Mouse (Mus musculus): ENCODE results near the gene Sertad4. TPM values are rescaled to one million over a fixed set of nuclear protein-coding genes. Genes with fewer than 3 reads are reported as not detected.

Gene Sertad4
- polyA plus RNA-seq, 1 experiment from 2014 or later: 9.4 TPM

DNA sequence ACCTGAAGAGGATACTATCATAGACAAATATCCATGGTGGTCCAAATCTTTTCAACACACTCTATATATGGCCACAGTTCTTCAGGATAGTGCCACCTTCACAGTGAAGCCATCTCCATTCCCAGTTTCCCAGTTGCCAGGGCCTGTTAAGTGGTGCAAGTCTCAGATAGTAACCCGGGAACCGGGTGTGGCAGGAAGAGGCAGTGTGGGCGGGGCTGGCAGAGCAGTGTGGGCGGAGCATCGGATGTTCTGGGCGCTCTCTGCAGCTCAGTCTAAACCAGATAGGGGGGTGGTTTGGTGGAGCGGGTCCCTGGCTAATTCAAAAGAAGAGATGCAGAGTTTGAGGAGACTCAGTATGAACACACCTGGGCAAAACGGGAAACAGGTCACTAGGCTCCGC, 29.8 kb downstream of the Sertad4 start:
- WGBS: 29% methylated on average over 9 of the region's 9 CpGs
- Histone ChIP-seq H3K27me3 (ENCODE audit: control insufficient read depth, insufficient read depth, low read depth, low read length) (no peaks in the 10 kb centered on the region), H3K27ac (ENCODE audit: low read length) (no peak overlapping the region), H3K4me2 (ENCODE audit: low read depth, low read length) (no peak overlapping the region), H3K9me3 (ENCODE audit: control insufficient read depth, low read length) (no peaks in the 10 kb centered on the region), H3K4me3 (ENCODE audit: low read length) (no peak overlapping the region), H3K9ac (ENCODE audit: low read length) (no peak overlapping the region), H3K36me3 (ENCODE audit: control insufficient read depth, insufficient read depth, low read length) (no peaks in the 10 kb centered on the region), H3K4me1 (replicated peaks; ENCODE audit: control insufficient read depth, insufficient read depth, low read length) (peaks cover 23% of the 10 kb centered on the region)
- no peak for ATAC-seq (ENCODE audit: low read depth)

DNA sequence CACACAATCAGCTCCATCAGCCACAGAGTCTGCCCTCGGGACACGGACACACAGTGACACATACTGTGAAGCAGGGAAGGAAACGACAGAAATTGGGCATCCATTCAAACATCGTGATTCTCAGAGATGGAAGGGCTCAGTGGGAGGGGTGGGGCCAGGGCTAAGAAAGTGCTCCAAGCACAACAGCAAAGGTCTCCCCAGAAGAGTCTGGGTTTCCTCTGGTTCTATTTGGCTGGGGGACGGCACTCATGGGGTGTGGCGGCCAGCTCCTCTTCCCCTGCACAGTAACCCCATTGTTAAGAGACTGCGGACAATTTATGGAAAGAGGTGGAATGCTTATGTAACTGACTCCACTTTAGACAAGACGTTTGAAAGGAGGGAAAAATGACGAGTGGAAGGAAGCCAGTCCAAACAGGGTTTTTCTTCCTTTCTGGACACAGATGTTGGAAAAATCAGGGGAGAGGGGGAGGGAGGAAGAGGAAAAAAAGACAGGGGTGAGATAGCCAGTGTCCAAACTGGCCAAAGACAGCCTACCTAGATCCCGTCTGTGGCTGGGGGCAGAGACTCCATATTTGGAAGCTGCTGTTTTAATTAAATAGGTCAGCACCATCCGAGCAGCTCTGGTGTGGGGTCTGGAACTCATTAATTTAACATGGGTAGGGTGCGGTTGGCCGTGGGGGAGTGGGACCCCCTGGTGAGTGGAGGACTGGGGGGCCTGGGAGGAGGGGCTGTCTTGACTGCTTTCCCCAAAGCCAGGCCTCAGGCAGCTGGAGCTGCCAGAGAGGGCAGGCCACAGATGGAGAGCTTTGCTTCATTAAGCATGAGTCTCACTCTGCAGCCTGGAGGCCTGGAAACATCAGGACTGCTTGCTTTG, 32.7 kb downstream of the Sertad4 start:
- Histone ChIP-seq H3K4me3 (ENCODE audit: low read length) (no peak overlapping the region), H3K9ac (ENCODE audit: low read length) (peak overlapping the region; percentile 49), H3K27ac (ENCODE audit: low read length) (peak overlapping the region; percentile 91), H3K9me3 (ENCODE audit: control insufficient read depth, low read length) (no peaks in the 10 kb centered on the region), H3K4me1 (replicated peaks; ENCODE audit: control insufficient read depth, insufficient read depth, low read length) (peaks cover 21% of the 10 kb centered on the region), H3K27me3 (ENCODE audit: control insufficient read depth, insufficient read depth, low read depth, low read length) (no peaks in the 10 kb centered on the region), H3K36me3 (ENCODE audit: control insufficient read depth, insufficient read depth, low read length) (no peaks in the 10 kb centered on the region), H3K4me2 (ENCODE audit: low read depth, low read length) (peak overlapping the region; percentile 27)
- 9% methylated on average over 13 of the region's 13 CpGs for WGBS
- peak; percentile 86 for ATAC-seq (ENCODE audit: low read depth)

DNA sequence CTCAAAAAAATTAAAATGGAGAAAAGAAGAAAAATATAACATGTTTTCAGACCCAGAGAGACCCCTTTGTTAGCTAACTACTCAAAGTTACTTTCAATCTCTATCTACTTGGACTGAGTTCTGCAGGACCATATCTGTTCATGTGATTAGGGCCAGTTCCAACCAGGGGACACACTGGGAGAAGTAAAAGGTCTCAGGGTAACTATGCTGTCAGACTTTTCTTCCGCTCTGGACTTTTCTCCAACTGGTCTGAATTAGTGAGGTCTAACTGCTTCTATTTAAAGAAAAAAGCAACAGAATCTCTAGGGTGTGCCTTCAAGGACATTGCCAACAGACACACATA, 33.3 kb downstream of the Sertad4 start:
- H3K27ac ChIP-seq (ENCODE audit: low read length): peak overlapping the region; percentile 91
- no peaks in the 10 kb centered on the region for H3K27me3 ChIP-seq (ENCODE audit: control insufficient read depth, insufficient read depth, low read depth, low read length)
- peak overlapping the region; percentile 27 for H3K4me2 ChIP-seq (ENCODE audit: low read depth, low read length)
- peak overlapping the region; percentile 39; the same call in 1 of the 2 replicates for H3K9ac ChIP-seq (ENCODE audit: low read length)
- H3K9me3 ChIP-seq (ENCODE audit: control insufficient read depth, low read length): no peaks in the 10 kb centered on the region
- H3K4me3 ChIP-seq (ENCODE audit: low read length): no peak overlapping the region
- no peak for ATAC-seq (ENCODE audit: low read depth)
- peaks cover 21% of the 10 kb centered on the region for H3K4me1 ChIP-seq (replicated peaks; ENCODE audit: control insufficient read depth, insufficient read depth, low read length)
- no peaks in the 10 kb centered on the region for H3K36me3 ChIP-seq (ENCODE audit: control insufficient read depth, insufficient read depth, low read length)
- WGBS: 42% methylated on average over 1 of the region's 1 CpGs

DNA sequence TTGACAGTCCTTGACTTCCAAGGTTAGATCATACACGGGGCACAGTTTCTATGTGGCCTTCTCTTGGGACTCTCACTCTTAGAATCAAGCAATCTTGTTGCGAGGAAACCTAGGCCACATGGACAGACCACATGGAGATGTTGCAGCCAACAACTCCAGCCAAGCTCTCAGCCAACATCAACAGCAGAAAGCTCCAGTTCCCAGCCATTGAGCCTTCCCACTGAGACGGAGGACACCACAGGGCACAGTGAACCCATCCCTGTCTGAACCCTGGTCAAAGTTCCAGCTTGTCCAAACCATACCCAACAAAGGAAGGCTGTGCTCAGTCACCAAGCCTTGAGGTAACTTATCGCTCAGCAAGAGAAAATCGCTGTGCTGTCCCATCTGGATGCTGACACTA, 37.2 kb downstream of the Sertad4 start:
- Histone ChIP-seq H3K4me1 (replicated peaks; ENCODE audit: control insufficient read depth, insufficient read depth, low read length) (peaks cover 12% of the 10 kb centered on the region), H3K9me3 (ENCODE audit: control insufficient read depth, low read length) (no peaks in the 10 kb centered on the region), H3K36me3 (ENCODE audit: control insufficient read depth, insufficient read depth, low read length) (no peaks in the 10 kb centered on the region), H3K4me3 (ENCODE audit: low read length) (no peak overlapping the region), H3K9ac (ENCODE audit: low read length) (no peak overlapping the region), H3K4me2 (ENCODE audit: low read depth, low read length) (no peak overlapping the region), H3K27me3 (ENCODE audit: control insufficient read depth, insufficient read depth, low read depth, low read length) (no peaks in the 10 kb centered on the region), H3K27ac (ENCODE audit: low read length) (no peak overlapping the region)
- no peak for ATAC-seq (ENCODE audit: low read depth)
- WGBS: 79% methylated on average over 5 of the region's 5 CpGs

DNA sequence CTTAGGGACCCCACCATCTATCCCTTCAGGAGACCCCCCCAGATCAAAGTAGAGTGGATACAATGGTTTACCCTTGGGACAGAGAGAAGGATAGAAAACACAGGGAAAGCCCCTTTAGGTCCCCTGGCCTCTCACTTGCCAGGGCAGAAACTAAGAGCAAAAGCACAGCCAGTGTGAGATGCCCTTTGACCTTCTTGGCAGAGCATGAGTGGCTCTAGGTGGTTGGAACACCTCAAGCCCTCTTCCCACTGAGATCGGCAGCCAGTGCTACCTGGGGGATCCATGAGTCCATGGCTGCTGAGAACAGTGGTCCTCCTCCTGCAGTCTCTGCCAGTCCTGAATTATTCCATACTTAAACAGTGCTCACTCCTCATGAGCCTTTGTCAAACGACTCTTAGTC, 39.8 kb downstream of the Sertad4 start:
- H3K9ac ChIP-seq (ENCODE audit: low read length): no peak overlapping the region
- ATAC-seq (ENCODE audit: low read depth): no peak
- no peak overlapping the region for H3K4me2 ChIP-seq (ENCODE audit: low read depth, low read length)
- H3K36me3 ChIP-seq (ENCODE audit: control insufficient read depth, insufficient read depth, low read length): no peaks in the 10 kb centered on the region
- H3K27me3 ChIP-seq (ENCODE audit: control insufficient read depth, insufficient read depth, low read depth, low read length): no peaks in the 10 kb centered on the region
- peaks cover 12% of the 10 kb centered on the region for H3K4me1 ChIP-seq (replicated peaks; ENCODE audit: control insufficient read depth, insufficient read depth, low read length)
- H3K4me3 ChIP-seq (ENCODE audit: low read length): no peak overlapping the region
- 25% methylated on average over 2 of the region's 2 CpGs for WGBS
- H3K27ac ChIP-seq (ENCODE audit: low read length): no peak overlapping the region
- no peaks in the 10 kb centered on the region for H3K9me3 ChIP-seq (ENCODE audit: control insufficient read depth, low read length)

DNA sequence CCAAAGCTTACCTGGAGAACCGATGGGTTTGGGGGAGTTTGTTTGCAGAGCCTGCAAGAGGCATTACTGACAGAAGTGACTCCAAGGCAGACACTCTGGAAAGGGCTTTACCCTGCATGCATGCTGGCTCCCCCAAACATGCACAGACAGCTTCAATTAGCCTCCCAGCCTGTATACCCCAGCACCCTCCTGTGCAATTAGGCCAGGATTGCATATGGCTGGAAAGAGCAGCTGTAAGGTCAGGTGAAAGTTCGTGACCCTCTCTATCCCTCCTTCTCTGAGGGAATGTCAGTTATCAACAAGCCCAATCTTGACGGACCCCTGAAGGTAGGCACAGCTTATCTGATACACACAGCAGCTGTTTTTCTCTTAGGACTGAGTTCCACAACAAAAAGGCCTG, 40.9 kb downstream of the Sertad4 start:
- Histone ChIP-seq H3K9me3 (ENCODE audit: control insufficient read depth, low read length) (no peaks in the 10 kb centered on the region), H3K4me2 (ENCODE audit: low read depth, low read length) (no peak overlapping the region), H3K27me3 (ENCODE audit: control insufficient read depth, insufficient read depth, low read depth, low read length) (no peaks in the 10 kb centered on the region), H3K4me1 (replicated peaks; ENCODE audit: control insufficient read depth, insufficient read depth, low read length) (peaks cover 12% of the 10 kb centered on the region), H3K9ac (ENCODE audit: low read length) (no peak overlapping the region), H3K27ac (ENCODE audit: low read length) (no peak overlapping the region), H3K36me3 (ENCODE audit: control insufficient read depth, insufficient read depth, low read length) (no peaks in the 10 kb centered on the region), H3K4me3 (ENCODE audit: low read length) (no peak overlapping the region)
- 36% methylated on average over 3 of the region's 3 CpGs for WGBS
- ATAC-seq (ENCODE audit: low read depth): no peak

DNA sequence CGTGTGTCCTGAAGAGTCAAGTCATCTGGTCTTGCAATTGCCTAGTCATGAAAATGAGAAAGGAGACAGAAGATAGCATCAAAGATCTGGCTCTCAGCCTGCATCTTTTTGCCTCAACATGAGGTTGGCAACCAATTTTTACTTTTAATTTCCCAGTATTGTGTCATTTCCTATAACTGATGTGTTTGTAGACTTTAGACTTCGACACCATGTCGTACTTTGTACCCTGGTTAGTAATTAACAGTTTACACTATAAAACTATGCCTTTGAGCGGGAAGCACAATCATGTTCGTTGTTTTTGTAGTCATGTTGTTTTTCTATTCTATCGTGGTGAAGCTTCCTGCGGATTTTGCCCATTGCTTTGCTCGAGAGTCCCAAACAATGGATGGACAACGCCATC, 42.8 kb downstream of the Sertad4 start:
- 84% methylated on average over 9 of the region's 9 CpGs for WGBS
- no peaks in the 10 kb centered on the region for H3K9me3 ChIP-seq (ENCODE audit: control insufficient read depth, low read length)
- H3K9ac ChIP-seq (ENCODE audit: low read length): no peak overlapping the region
- no peak overlapping the region for H3K4me2 ChIP-seq (ENCODE audit: low read depth, low read length)
- no peaks in the 10 kb centered on the region for H3K27me3 ChIP-seq (ENCODE audit: control insufficient read depth, insufficient read depth, low read depth, low read length)
- no peak for ATAC-seq (ENCODE audit: low read depth)
- peaks cover 12% of the 10 kb centered on the region for H3K4me1 ChIP-seq (replicated peaks; ENCODE audit: control insufficient read depth, insufficient read depth, low read length)
- no peak overlapping the region for H3K4me3 ChIP-seq (ENCODE audit: low read length)
- H3K36me3 ChIP-seq (ENCODE audit: control insufficient read depth, insufficient read depth, low read length): no peaks in the 10 kb centered on the region
- H3K27ac ChIP-seq (ENCODE audit: low read length): no peak overlapping the region

DNA sequence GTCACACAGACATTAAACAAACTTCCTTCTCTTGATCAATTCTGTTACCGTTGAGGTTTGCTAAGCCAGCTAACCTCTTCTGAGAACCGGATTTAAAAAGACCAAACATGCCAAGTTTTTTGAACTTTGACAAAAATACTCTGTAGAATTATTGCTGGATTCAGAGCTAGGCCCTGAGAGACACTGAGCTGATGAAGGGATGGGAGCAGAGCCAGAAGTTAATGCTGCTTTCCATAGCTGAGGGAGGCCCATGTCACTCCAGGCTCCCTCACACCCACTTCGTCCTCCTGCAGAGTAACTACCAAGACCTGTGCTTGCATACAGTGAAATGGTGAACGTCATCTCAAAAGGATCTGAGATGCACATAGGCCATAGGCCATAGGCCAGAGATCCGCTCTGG, 43.3 kb downstream of the Sertad4 start:
- Histone ChIP-seq H3K4me3 (ENCODE audit: low read length) (no peak overlapping the region), H3K27ac (ENCODE audit: low read length) (peak overlapping the region; percentile 31; the same call in 1 of the 2 replicates), H3K4me2 (ENCODE audit: low read depth, low read length) (no peak overlapping the region), H3K27me3 (ENCODE audit: control insufficient read depth, insufficient read depth, low read depth, low read length) (no peaks in the 10 kb centered on the region), H3K36me3 (ENCODE audit: control insufficient read depth, insufficient read depth, low read length) (no peaks in the 10 kb centered on the region), H3K9ac (ENCODE audit: low read length) (no peak overlapping the region), H3K4me1 (replicated peaks; ENCODE audit: control insufficient read depth, insufficient read depth, low read length) (peaks cover 12% of the 10 kb centered on the region), H3K9me3 (ENCODE audit: control insufficient read depth, low read length) (no peaks in the 10 kb centered on the region)
- peak; percentile 35; the same call in 1 of the 2 replicates for ATAC-seq (ENCODE audit: low read depth)
- WGBS: 45% methylated on average over 5 of the region's 5 CpGs

DNA sequence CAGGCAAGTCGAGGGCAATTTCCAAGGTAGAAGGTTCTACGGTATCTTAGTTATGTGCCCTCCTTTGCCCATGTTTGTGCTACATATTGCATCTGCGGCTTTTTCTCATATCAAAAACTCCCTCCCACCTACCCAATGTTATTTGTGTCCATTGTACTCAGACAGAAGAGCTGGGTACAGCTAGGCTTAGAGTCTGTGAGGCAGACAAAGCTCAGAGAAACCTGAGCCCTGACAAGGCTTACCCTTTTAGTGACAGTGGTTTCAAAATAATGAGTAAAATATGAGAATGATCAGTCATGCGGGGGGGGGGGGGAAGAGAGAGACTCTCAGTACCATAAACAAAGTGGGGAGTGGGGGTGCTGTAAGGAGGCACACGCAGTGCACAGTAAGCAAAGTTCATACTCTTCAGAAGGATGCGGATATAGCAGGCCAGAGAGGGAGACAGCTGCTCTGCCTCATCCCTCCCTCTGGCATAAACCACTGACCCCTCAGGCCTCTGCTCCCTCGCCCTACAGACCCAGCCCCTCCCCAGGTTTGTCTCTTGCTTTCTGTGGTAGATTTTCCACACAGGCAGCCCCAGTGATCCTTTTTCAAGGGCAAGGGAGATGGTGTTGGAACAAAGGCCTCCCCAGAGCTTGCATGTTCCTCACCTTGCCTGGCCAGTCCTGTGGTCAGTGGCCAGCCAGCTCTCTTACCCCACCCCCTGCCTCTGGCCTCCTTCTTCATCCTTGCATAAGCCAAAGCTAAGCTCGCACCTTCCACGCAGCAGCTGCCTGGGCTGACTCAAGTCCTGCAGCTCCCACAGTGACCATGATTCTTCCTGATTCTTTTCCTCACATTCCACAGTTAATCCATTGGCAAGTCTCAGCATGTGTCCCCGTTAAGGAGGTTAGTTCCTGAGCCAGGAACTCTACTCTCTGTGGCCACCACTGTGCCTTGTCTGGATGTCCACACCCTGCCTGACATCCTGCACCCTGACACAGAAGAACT, 49.1 kb downstream of the Sertad4 start:
- Histone ChIP-seq H3K9ac (ENCODE audit: low read length) (no peak overlapping the region), H3K27ac (ENCODE audit: low read length) (peak overlapping the region; percentile 11; the same call in 1 of the 2 replicates), H3K4me3 (ENCODE audit: low read length) (no peak overlapping the region), H3K36me3 (ENCODE audit: control insufficient read depth, insufficient read depth, low read length) (no peaks in the 10 kb centered on the region), H3K4me1 (replicated peaks; ENCODE audit: control insufficient read depth, insufficient read depth, low read length) (peaks cover 2% of the 10 kb centered on the region; the same call in 1 of the 2 replicates), H3K9me3 (ENCODE audit: control insufficient read depth, low read length) (no peaks in the 10 kb centered on the region), H3K27me3 (ENCODE audit: control insufficient read depth, insufficient read depth, low read depth, low read length) (no peaks in the 10 kb centered on the region), H3K4me2 (ENCODE audit: low read depth, low read length) (no peak overlapping the region)
- peak; percentile 75 for ATAC-seq (ENCODE audit: low read depth)
- WGBS: 46% methylated on average over 10 of the region's 10 CpGs
